Mouse (Mus musculus): ENCODE measurements at regions not wholly inside any gene's neighbourhood (a gene's known extent, or its start where the extent isn't known, plus 50 kb on each side); places are given as distances from the start of the nearest gene placed in this dataset.

GRCm38 (mm10) chr2:79136619-79137458 lies 118.4 kb upstream of the Itga4 start:
- Histone ChIP-seq H3K9ac (no peak overlapping the region), H3K4me3 (no peak overlapping the region), H3K4me1 (replicated peaks) (no peaks in the 10 kb centered on the region), H3K9me3 (replicated peaks) (no peaks in the 10 kb centered on the region), H3K27me3 (replicated peaks) (no peaks in the 10 kb centered on the region), H3K27ac (ENCODE audit: poor library complexity, severe bottlenecking) (no peak overlapping the region), H3K36me3 (no peaks in the 10 kb centered on the region), H3K4me2 (no peak overlapping the region)
- ATAC-seq (ENCODE audit: insufficient number of reproducible peaks, low FRiP score): no peak
- 84% methylated on average over 12 of the region's 12 CpGs for WGBS

GRCm38 (mm10) chr2:79137694-79138171 lies 117.5 kb upstream of the Itga4 start:
- H3K27me3 ChIP-seq (replicated peaks): no peaks in the 10 kb centered on the region
- no peak overlapping the region for H3K4me2 ChIP-seq
- no peaks in the 10 kb centered on the region for H3K9me3 ChIP-seq (replicated peaks)
- no peak overlapping the region for H3K4me3 ChIP-seq
- 43% methylated on average over 6 of the region's 6 CpGs for WGBS
- ATAC-seq (ENCODE audit: insufficient number of reproducible peaks, low FRiP score): no peak
- no peaks in the 10 kb centered on the region for H3K4me1 ChIP-seq (replicated peaks)
- H3K27ac ChIP-seq (ENCODE audit: poor library complexity, severe bottlenecking): no peak overlapping the region
- H3K9ac ChIP-seq: no peak overlapping the region
- H3K36me3 ChIP-seq: no peaks in the 10 kb centered on the region

GRCm38 (mm10) chr2:79138368-79139109 lies 116.7 kb upstream of the Itga4 start:
- H3K9ac ChIP-seq: no peak overlapping the region
- H3K27ac ChIP-seq (ENCODE audit: poor library complexity, severe bottlenecking): no peak overlapping the region
- no peaks in the 10 kb centered on the region for H3K4me1 ChIP-seq (replicated peaks)
- no peaks in the 10 kb centered on the region for H3K27me3 ChIP-seq (replicated peaks)
- H3K36me3 ChIP-seq: no peaks in the 10 kb centered on the region
- 87% methylated on average over 8 of the region's 8 CpGs for WGBS
- H3K9me3 ChIP-seq (replicated peaks): no peaks in the 10 kb centered on the region
- ATAC-seq (ENCODE audit: insufficient number of reproducible peaks, low FRiP score): no peak
- H3K4me3 ChIP-seq: no peak overlapping the region
- H3K4me2 ChIP-seq: no peak overlapping the region

GRCm38 (mm10) chr2:79141961-79142360 lies 113.3 kb upstream of the Itga4 start:
- Histone ChIP-seq H3K36me3 (no peaks in the 10 kb centered on the region), H3K4me2 (no peak overlapping the region)

GRCm38 (mm10) chr2:79143196-79143595 lies 112.0 kb upstream of the Itga4 start:
- no peak overlapping the region for H3K27ac ChIP-seq (ENCODE audit: poor library complexity, severe bottlenecking)
- no peak for ATAC-seq (ENCODE audit: insufficient number of reproducible peaks, low FRiP score)
- no peak overlapping the region for H3K9ac ChIP-seq
- WGBS: 86% methylated on average over 3 of the region's 3 CpGs
- no peaks in the 10 kb centered on the region for H3K4me1 ChIP-seq (replicated peaks)
- H3K27me3 ChIP-seq (replicated peaks): no peaks in the 10 kb centered on the region
- H3K36me3 ChIP-seq: no peaks in the 10 kb centered on the region
- no peak overlapping the region for H3K4me2 ChIP-seq
- no peak overlapping the region for H3K4me3 ChIP-seq
- H3K9me3 ChIP-seq (replicated peaks): no peaks in the 10 kb centered on the region

More at GRCm38 (mm10) chr2:79141961-79142360, 113.3 kb upstream of the Itga4 start:
- H3K9ac ChIP-seq: no peak overlapping the region
- no peaks in the 10 kb centered on the region for H3K27me3 ChIP-seq (replicated peaks)
- 75% methylated on average over 7 of the region's 7 CpGs for WGBS
- ATAC-seq (ENCODE audit: insufficient number of reproducible peaks, low FRiP score): no peak
- H3K4me3 ChIP-seq: no peak overlapping the region
- no peaks in the 10 kb centered on the region for H3K4me1 ChIP-seq (replicated peaks)
- H3K27ac ChIP-seq (ENCODE audit: poor library complexity, severe bottlenecking): no peak overlapping the region
- no peaks in the 10 kb centered on the region for H3K9me3 ChIP-seq (replicated peaks)

- Histone ChIP-seq H3K4me1 (replicated peaks) (0 out of 2 replicates have a peak, but pooled peaks cover 5% of the 10 kb centered on the region), H3K9me3 (replicated peaks) (no peaks in the 10 kb centered on the region), H3K4me3 (no peak overlapping the region), H3K36me3 (no peaks in the 10 kb centered on the region), H3K9ac (no peak overlapping the region), H3K4me2 (no peak overlapping the region), H3K27ac (ENCODE audit: poor library complexity, severe bottlenecking) (no peak overlapping the region), H3K27me3 (replicated peaks) (no peaks in the 10 kb centered on the region)
- ATAC-seq (ENCODE audit: insufficient number of reproducible peaks, low FRiP score): no peak
- WGBS: 58% methylated on average over 1 of the region's 1 CpGs
Measured at GRCm38 (mm10) chr2:79145897-79146296, 109.3 kb upstream of the Itga4 start.

- Histone ChIP-seq H3K27ac (ENCODE audit: poor library complexity, severe bottlenecking) (no peak overlapping the region), H3K4me1 (replicated peaks) (0 out of 2 replicates have a peak, but pooled peaks cover 5% of the 10 kb centered on the region), H3K9ac (no peak overlapping the region), H3K36me3 (no peaks in the 10 kb centered on the region), H3K9me3 (replicated peaks) (no peaks in the 10 kb centered on the region), H3K27me3 (replicated peaks) (no peaks in the 10 kb centered on the region), H3K4me2 (no peak overlapping the region), H3K4me3 (no peak overlapping the region)
- no peak for ATAC-seq (ENCODE audit: insufficient number of reproducible peaks, low FRiP score)
- 87% methylated on average over 4 of the region's 4 CpGs for WGBS
Measured at GRCm38 (mm10) chr2:79146563-79146962, 108.7 kb upstream of the Itga4 start.

GRCm38 (mm10) chr2:79149012-79149698 lies 106.1 kb upstream of the Itga4 start:
- no peak overlapping the region for H3K4me2 ChIP-seq
- no peaks in the 10 kb centered on the region for H3K27me3 ChIP-seq (replicated peaks)
- peaks cover 5% of the 10 kb centered on the region; the same call in 1 of the 2 replicates for H3K4me1 ChIP-seq (replicated peaks)
- H3K9me3 ChIP-seq (replicated peaks): no peaks in the 10 kb centered on the region
- H3K9ac ChIP-seq: no peak overlapping the region
- H3K36me3 ChIP-seq: no peaks in the 10 kb centered on the region
- H3K27ac ChIP-seq (ENCODE audit: poor library complexity, severe bottlenecking): no peak overlapping the region
- WGBS: 48% methylated on average over 3 of the region's 3 CpGs
- H3K4me3 ChIP-seq: no peak overlapping the region
- ATAC-seq (ENCODE audit: insufficient number of reproducible peaks, low FRiP score): no peak

GRCm38 (mm10) chr2:79151610-79152009 lies 103.6 kb upstream of the Itga4 start:
- H3K9me3 ChIP-seq (replicated peaks): no peaks in the 10 kb centered on the region
- ATAC-seq (ENCODE audit: insufficient number of reproducible peaks, low FRiP score): no peak
- no peak overlapping the region for H3K9ac ChIP-seq
- no peak overlapping the region for H3K4me3 ChIP-seq
- H3K27me3 ChIP-seq (replicated peaks): no peaks in the 10 kb centered on the region
- 78% methylated on average over 4 of the region's 4 CpGs for WGBS
- H3K4me1 ChIP-seq (replicated peaks): peaks cover 5% of the 10 kb centered on the region; the same call in 1 of the 2 replicates
- no peaks in the 10 kb centered on the region for H3K36me3 ChIP-seq
- no peak overlapping the region for H3K27ac ChIP-seq (ENCODE audit: poor library complexity, severe bottlenecking)
- no peak overlapping the region for H3K4me2 ChIP-seq

- Histone ChIP-seq H3K4me2 (no peak overlapping the region), H3K27me3 (replicated peaks) (no peaks in the 10 kb centered on the region), H3K36me3 (no peaks in the 10 kb centered on the region), H3K4me1 (replicated peaks) (peaks cover 5% of the 10 kb centered on the region; the same call in 1 of the 2 replicates), H3K9me3 (replicated peaks) (no peaks in the 10 kb centered on the region), H3K9ac (no peak overlapping the region), H3K27ac (ENCODE audit: poor library complexity, severe bottlenecking) (no peak overlapping the region), H3K4me3 (no peak overlapping the region)
- no peak for ATAC-seq (ENCODE audit: insufficient number of reproducible peaks, low FRiP score)
- WGBS: 86% methylated on average over 6 of the region's 6 CpGs
Measured at GRCm38 (mm10) chr2:79152031-79152694, 103.1 kb upstream of the Itga4 start.

All from heart, embryonic 12.5 days (tissue).